Mouse (Mus musculus) testis, adult 2 months (tissue): ENCODE measurements around the gene Hspe1.

Source experiments
- CTCF ChIP-seq: fragments of 200-500 bp; IDR thresholded peaks from 2 replicates; pipeline ENCODE4 v1.5.1; 2012; ENCODE audit warnings: low read depth, mild to moderate bottlenecking, inconsistent platforms, low read length, moderate library complexity; ENCODE audit not compliant: control insufficient read depth, insufficient read depth, insufficient replicate concordance
- POLR2A ChIP-seq: fragments of 200-500 bp; IDR thresholded peaks from 2 replicates; pipeline ENCODE4 v1.6.1; 2012; ENCODE audit warnings: low read depth, mild to moderate bottlenecking, inconsistent platforms, low read length, moderate library complexity; ENCODE audit not compliant: control insufficient read depth

GRCm38 (mm10) chr1:55087401-55087904 is 479 bp upstream of the Hspe1 start:
- no peak for TF ChIP-seq CTCF
- TF ChIP-seq POLR2A = peak; percentile 71
